Mouse (Mus musculus) embryonic facial prominence, embryonic 13.5 days (tissue): ENCODE data around the gene Asf1a. TPM values are rescaled to one million over a fixed set of nuclear protein-coding genes. Genes with fewer than 3 reads are reported as not detected.

Experiments
- ATAC-seq: fragments of 200-750 bp; cut with Nextera tagmentation; 2 replicates; pipeline ENCODE4 v1.8.0; 2017; ENCODE audit warnings: low read depth; ENCODE audit not compliant: insufficient number of reproducible peaks, insufficient read depth, low FRiP score, low TSS enrichment
- H3K27ac ChIP-seq: fragments of 300-500 bp; sonication (generic); 2 replicates; pipeline ENCODE4 v1.5.1; 2015; ENCODE audit warnings: moderate library complexity, mild to moderate bottlenecking, inconsistent platforms
- H3K27me3 ChIP-seq: fragments of 300-500 bp; sonication (generic); 2 replicates; pipeline ENCODE4 v1.6.1; 2015; ENCODE audit warnings: mild to moderate bottlenecking, inconsistent platforms
- H3K36me3 ChIP-seq: fragments of 300-500 bp; sonication (generic); 2 replicates; pipeline ENCODE4 v1.6.1; 2015; ENCODE audit warnings: mild to moderate bottlenecking, inconsistent platforms
- H3K4me1 ChIP-seq: fragments of 300-500 bp; sonication (generic); 2 replicates; pipeline ENCODE4 v1.6.1; 2015; ENCODE audit warnings: inconsistent platforms
- H3K4me2 ChIP-seq: fragments of 300-500 bp; sonication (generic); 2 replicates; pipeline ENCODE4 v1.6.1; 2015; ENCODE audit warnings: moderate library complexity, mild to moderate bottlenecking, inconsistent platforms
- H3K4me3 ChIP-seq: fragments of 300-500 bp; sonication (generic); 2 replicates; pipeline ENCODE4 v1.5.1; 2015; ENCODE audit warnings: mild to moderate bottlenecking, inconsistent platforms
- H3K9ac ChIP-seq: fragments of 300-500 bp; sonication (generic); 2 replicates; pipeline ENCODE4 v1.6.1; 2015; ENCODE audit warnings: mild to moderate bottlenecking, inconsistent platforms
- H3K9me3 ChIP-seq: fragments of 300-500 bp; sonication (generic); 2 replicates; pipeline ENCODE4 v1.6.1; 2016; ENCODE audit warnings: inconsistent platforms
- WGBS: fragments of 180-500 bp; shearing (Covaris S2); methylation state at CpG from one replicate; pipeline ENCODE4 v1.1.7; 2015; ENCODE audit warnings: mixed read lengths; 5-methylcytosine and 5-hydroxymethylcytosine counted together
- polyA plus RNA-seq: library from polyadenylated mRNA; unstranded; fragments of >200 nt; fragmentation: Nextera tagmentation; extraction: Ambion mirVana; gene quantifications from 2 replicates; pipeline ENCODE4 v1.2.1, GENCODE M21; 2015

Asf1a gene
- polyA plus RNA-seq, result 121 and 126 TPM in 2 replicates

DNA sequence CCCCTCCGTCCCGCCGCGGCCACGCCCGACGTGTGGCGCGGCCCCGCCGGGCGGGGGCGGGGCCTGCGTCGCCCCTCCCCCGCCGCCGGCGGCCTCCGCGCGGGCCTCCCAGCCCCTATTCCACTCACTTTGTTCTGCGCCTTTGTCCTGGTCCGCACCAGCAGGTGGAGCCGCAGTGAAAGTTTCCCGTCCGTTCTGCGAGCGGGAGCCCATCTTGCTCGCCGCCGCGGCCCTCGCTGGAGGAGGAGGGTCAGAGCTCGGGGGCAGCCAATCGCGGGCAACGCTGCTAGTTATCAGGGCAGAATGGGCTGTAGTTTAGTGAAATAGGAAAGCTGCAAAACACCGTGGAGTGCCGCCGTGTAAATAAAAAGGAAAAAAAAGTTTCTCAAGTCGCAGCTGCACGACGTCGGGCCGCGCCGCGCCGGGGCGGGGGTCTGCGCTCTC lies at the start of gene Asf1a:
Gene Asf1a, plus strand, starts transcription at position 81 of the 444 bp plus-strand sequence.
- H3K4me1 ChIP-seq, result peaks cover 26% of the 10 kb centered on the region
- under 1% methylated on average over 52 of the region's 52 CpGs for WGBS
- H3K27me3 ChIP-seq, result no peaks in the 10 kb centered on the region
- peak within 1 kb of the TSS; percentile 67 for H3K4me2 ChIP-seq
- peak; percentile 94 for ATAC-seq
- peak within 1 kb of the TSS; percentile 99 for H3K27ac ChIP-seq
- H3K4me3 ChIP-seq, result peak within 1 kb of the TSS; percentile 95
- H3K36me3 ChIP-seq, result no peaks in the 10 kb centered on the region
- H3K9me3 ChIP-seq, result no peaks in the 10 kb centered on the region
- peak within 1 kb of the TSS; percentile 98 for H3K9ac ChIP-seq

DNA sequence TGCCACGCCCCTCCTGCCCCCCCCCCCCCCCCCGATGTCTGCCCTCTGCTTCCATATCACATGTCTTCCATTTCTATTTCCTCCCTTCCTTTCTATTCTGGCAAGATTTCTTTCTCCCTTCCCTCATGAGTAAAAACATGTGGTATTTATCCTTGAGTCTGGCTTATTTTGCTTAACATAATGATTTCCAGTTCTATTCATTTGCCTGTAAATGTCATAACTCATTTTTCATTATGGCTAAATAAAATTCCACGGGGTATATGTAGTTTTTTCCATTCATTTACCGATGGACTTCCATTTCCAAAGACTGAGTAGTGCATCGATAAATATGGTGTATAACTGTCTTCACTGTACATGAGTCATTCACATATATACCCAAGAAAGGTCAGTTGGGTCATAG lies 34.6 kb upstream of the Asf1a start:
- H3K9ac ChIP-seq, result no peak overlapping the region
- no peaks in the 10 kb centered on the region for H3K9me3 ChIP-seq
- no peaks in the 10 kb centered on the region for H3K27me3 ChIP-seq
- H3K4me2 ChIP-seq, result no peak overlapping the region
- H3K4me1 ChIP-seq, result 0 out of 2 replicates have a peak, but pooled peaks cover 3% of the 10 kb centered on the region
- peaks cover 11% of the 10 kb centered on the region; the same call in 1 of the 2 replicates for H3K36me3 ChIP-seq
- H3K4me3 ChIP-seq, result no peak overlapping the region
- 44% methylated on average over 5 of the region's 5 CpGs for WGBS
- ATAC-seq, result no peak
- no peak overlapping the region for H3K27ac ChIP-seq

DNA sequence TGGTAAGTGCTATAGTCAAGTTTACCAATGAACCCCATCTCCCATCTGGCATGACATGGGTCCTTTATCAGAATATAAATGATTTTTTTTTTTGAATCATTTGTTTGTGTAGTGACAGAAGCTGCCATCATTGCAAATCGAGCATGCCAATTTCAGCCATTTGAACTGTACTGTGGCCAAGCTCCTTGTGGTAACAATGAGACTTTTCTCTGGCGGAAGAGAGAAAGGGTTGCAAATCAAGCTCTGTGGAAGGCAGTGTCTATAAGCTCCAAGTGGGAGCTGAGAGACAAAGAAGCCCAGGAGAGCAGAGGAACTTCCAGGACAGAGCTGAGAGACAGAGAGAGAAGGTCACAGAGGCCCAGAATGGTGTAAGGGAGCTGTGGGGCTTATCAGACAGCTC lies 31.0 kb upstream of the Asf1a start:
- ATAC-seq, result no peak

DNA sequence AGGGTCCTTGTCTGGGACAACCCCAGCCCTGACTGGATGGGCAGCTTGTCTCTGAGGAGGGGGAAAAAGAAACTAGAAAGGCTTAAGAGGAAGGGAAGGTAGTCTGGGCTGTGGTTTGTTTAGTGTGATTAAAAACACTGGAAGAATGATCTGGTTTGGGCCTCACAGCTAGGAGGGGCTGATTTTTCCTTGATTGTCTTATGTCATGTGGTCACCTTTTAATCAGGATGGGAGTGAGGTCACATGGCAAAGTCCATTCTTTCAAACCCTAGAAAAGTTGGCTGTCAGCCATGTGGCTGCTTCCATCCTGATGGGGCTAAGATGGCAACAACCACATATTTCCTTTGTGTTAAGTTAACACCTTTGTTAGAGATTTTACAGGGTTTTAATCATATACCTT lies 28.0 kb upstream of the Asf1a start:
- H3K36me3 ChIP-seq, result peaks cover 3% of the 10 kb centered on the region; the same call in 1 of the 2 replicates
- no peak overlapping the region for H3K9ac ChIP-seq
- H3K4me3 ChIP-seq, result no peak overlapping the region
- no peak overlapping the region for H3K27ac ChIP-seq
- ATAC-seq, result no peak
- no peaks in the 10 kb centered on the region for H3K9me3 ChIP-seq
- no peak overlapping the region for H3K4me2 ChIP-seq
- H3K27me3 ChIP-seq, result no peaks in the 10 kb centered on the region
- H3K4me1 ChIP-seq, result no peaks in the 10 kb centered on the region

More for the DNA sequence above, 31.0 kb upstream of the Asf1a start:
- 0 out of 2 replicates have a peak, but pooled peaks cover 3% of the 10 kb centered on the region for H3K4me1 ChIP-seq
- H3K27me3 ChIP-seq, result no peaks in the 10 kb centered on the region
- H3K9ac ChIP-seq, result no peak overlapping the region
- WGBS, result 83% methylated on average over 2 of the region's 2 CpGs
- no peaks in the 10 kb centered on the region for H3K9me3 ChIP-seq
- no peak overlapping the region for H3K4me2 ChIP-seq
- H3K27ac ChIP-seq, result no peak overlapping the region
- H3K4me3 ChIP-seq, result no peak overlapping the region
- H3K36me3 ChIP-seq, result peaks cover 11% of the 10 kb centered on the region; the same call in 1 of the 2 replicates

DNA sequence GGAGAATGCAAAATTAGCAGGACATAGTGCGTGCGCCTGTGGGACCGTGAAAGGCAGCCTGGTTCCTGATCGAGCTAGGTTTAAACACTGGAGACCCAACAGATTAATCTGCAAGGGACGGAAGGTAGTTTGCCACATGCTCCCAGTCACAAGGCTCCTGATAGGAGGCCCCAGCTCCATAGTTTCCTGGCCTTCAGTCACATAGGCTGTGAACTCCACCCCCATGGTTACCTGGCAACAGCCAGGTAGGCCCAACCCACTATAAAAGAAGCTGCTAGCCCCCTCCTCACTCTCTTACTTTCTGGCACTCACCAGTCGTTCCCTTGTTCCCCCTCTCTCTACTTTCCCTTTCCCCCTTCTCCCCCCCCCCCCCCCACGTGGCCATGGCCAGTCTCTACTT lies 16.4 kb upstream of the Asf1a start:
- WGBS, result 40% methylated on average over 7 of the region's 7 CpGs
- Histone ChIP-seq H3K36me3 (no peaks in the 10 kb centered on the region), H3K9me3 (no peaks in the 10 kb centered on the region), H3K27ac (no peak overlapping the region), H3K9ac (no peak overlapping the region), H3K4me1 (peaks cover 13% of the 10 kb centered on the region), H3K27me3 (no peaks in the 10 kb centered on the region), H3K4me2 (peak overlapping the region; percentile 75), H3K4me3 (peak overlapping the region; percentile 41)
- peak; percentile 64; the same call in 1 of the 2 replicates for ATAC-seq

DNA sequence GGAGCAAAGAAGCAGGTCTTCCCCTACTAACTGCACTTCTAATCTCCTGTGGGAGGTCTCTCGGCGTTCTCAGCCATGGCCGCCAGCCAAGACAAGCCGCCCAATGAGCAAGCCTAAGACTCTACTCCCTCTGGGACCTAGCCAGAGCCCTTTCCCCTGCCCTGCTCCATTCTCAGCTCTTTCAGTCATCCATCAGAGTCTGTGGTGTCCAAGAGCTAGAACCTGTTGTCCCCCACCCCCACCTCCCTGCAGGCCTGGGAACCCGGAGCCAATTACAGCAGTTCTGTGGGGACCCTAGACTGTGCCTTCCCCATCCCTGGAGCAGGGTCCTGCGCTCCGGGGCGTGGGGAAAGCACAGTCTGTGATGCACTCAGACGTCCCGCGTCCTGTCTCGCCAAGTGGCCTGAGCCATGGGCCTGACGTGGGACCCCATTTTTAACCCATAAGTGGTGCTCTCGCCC lies 15.9 kb upstream of the Asf1a start:
- no peaks in the 10 kb centered on the region for H3K9me3 ChIP-seq
- H3K27me3 ChIP-seq, result no peaks in the 10 kb centered on the region
- no peak overlapping the region for H3K27ac ChIP-seq
- ATAC-seq, result peak; percentile 61; the same call in 1 of the 2 replicates
- H3K4me2 ChIP-seq, result peak overlapping the region; percentile 75
- peak overlapping the region; percentile 66 for H3K9ac ChIP-seq
- 12% methylated on average over 14 of the region's 14 CpGs for WGBS
- peak overlapping the region; percentile 41 for H3K4me3 ChIP-seq
- peaks cover 13% of the 10 kb centered on the region for H3K4me1 ChIP-seq
- H3K36me3 ChIP-seq, result no peaks in the 10 kb centered on the region

DNA sequence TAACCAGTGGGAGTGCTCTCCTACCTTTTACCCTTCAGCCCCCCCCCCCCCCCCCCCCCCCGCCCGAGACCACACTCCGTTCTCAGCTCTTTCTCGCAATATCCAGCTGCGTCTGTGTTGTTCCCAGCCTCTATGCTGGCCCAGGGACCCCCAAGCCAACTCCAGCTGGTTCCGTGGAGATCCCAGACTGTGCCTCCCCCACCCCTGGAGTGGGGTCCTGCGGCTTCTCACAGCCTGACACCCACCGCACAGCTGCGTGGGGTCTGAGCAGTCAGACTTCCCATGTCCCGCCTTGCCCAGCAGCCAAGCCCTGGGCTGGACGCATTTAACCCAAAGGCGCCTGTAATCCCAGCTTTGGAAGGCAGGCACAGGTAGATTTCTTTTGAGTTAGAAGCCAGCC lies 15.5 kb upstream of the Asf1a start:
- no peaks in the 10 kb centered on the region for H3K27me3 ChIP-seq
- peak; percentile 69; the same call in 1 of the 2 replicates for ATAC-seq
- H3K4me3 ChIP-seq, result peak overlapping the region; percentile 41
- WGBS, result 25% methylated on average over 10 of the region's 12 CpGs
- peak overlapping the region; percentile 75 for H3K4me2 ChIP-seq
- no peaks in the 10 kb centered on the region for H3K9me3 ChIP-seq
- no peaks in the 10 kb centered on the region for H3K36me3 ChIP-seq
- H3K9ac ChIP-seq, result peak overlapping the region; percentile 66
- H3K4me1 ChIP-seq, result peaks cover 13% of the 10 kb centered on the region
- H3K27ac ChIP-seq, result no peak overlapping the region

DNA sequence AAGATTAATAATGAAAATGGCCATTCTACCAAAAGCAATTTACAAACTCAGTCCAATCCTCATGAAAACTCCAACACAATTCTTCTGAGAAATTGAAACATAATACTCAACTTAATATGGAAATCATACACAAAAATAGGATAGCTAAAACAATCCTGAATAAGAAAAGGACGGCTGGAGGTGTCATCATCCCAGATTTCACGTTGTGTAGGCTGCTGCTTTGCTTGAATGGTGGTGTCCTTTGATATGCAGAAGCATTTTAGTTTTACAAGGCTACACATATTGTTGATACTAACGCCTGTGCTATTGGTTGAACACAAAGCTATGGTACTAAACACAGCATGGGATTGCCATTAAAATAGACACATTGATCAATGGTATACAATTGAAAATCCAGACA lies 10.8 kb upstream of the Asf1a start:
- Histone ChIP-seq H3K4me3 (no peak overlapping the region), H3K27me3 (no peaks in the 10 kb centered on the region), H3K36me3 (no peaks in the 10 kb centered on the region; the same call in 1 of the 2 replicates), H3K4me2 (no peak overlapping the region), H3K9me3 (no peaks in the 10 kb centered on the region), H3K27ac (no peak overlapping the region), H3K9ac (no peak overlapping the region), H3K4me1 (peaks cover 4% of the 10 kb centered on the region)
- no peak for ATAC-seq
- 83% methylated on average over 3 of the region's 3 CpGs for WGBS

DNA sequence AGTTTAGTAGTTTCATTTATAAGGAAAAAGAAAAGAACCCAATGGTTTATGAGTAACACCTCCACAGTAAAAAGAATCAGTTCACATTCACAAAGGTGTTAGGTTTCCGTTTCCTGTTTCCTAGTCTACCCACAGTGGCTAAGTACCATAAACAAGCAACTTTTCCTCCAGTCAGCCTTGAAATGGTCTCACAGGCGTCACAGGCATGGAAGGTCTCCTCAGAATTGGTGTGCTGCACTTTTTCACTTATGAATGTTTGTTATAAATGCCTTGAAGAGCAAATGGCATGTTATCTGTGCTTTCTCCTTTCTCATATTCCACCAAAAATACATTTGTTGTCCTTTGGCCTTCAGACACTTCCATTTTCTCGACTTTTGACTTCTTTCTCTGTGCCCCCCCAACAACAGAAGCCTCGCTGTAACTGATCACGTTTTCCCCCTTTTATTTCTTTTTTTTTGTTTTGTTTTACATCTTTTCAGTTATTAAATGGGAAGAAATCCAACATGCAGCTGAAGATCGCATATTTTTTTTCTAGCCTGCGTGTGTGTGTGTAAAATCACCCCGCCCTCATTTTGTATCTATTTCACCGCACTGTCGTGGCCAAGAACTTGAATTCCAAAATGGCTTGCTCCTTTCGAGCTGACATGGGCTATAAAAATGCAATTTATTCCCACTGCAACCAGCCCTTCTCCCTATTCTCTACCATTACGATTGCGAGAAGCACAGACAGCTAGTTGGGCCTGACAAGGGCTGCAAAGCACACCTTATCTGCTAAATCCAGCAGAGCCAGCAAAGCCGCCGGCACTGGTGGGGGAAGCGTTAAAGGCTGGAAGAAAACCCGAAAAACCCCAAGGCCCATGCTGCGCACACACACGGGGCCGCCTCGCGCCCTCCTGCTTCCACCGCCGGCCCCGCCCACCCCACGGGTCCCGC lies 547 bp upstream of the Asf1a start:
- WGBS, result 5% methylated on average over 26 of the region's 27 CpGs
- Histone ChIP-seq H3K9me3 (no peaks in the 10 kb centered on the region), H3K9ac (peak overlapping the region; percentile 76), H3K36me3 (no peaks in the 10 kb centered on the region), H3K27me3 (no peaks in the 10 kb centered on the region), H3K4me1 (peaks cover 23% of the 10 kb centered on the region), H3K4me3 (peak overlapping the region; percentile 95), H3K27ac (peak overlapping the region; percentile 99), H3K4me2 (peak overlapping the region; percentile 67)
- ATAC-seq, result peak; percentile 34

DNA sequence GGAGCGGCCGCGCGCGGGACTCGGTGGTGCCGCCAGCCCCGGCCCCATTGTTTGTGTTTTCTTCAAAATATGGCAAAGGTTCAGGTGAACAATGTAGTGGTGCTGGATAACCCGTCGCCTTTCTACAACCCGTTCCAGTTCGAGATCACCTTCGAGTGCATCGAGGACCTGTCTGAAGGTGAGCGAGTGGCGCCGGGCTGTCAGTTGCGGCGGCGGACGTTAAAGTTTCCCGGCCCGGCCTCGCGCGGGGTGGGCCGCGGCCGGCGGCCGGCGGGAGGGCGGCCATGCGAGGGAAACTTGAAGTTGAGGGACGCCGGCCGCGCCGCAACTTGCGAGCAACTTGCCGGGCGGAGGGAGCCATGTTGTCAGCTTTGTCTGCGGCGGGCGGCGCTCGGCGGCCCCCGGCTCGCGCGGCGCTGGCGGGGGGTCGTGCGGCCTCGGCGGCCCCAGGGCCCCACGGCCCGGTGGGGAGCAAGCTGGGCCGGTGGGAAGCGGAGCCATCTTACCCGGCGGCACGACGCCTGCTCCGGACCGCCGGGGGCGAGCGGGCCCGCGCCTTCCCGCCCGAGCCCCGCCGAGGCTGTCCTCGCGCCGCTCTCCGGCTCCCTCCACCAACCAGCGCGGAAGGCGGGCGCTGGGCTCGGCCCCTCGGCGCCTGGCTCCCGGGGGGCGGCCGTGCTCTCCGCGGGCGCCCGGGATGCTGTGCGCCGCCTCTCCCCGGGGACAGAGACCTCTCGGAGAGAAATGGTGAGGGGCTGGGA lies 744 bp downstream of the Asf1a start:
- peak; percentile 17; the same call in 1 of the 2 replicates for ATAC-seq
- Histone ChIP-seq H3K27me3 (no peaks in the 10 kb centered on the region), H3K9me3 (no peaks in the 10 kb centered on the region), H3K36me3 (no peaks in the 10 kb centered on the region), H3K4me3 (peak overlapping the region; percentile 95), H3K4me2 (peak overlapping the region; percentile 67), H3K4me1 (peaks cover 26% of the 10 kb centered on the region), H3K9ac (peak overlapping the region; percentile 98), H3K27ac (peak overlapping the region; percentile 99)
- WGBS, result under 1% methylated on average over 93 of the region's 99 CpGs

DNA sequence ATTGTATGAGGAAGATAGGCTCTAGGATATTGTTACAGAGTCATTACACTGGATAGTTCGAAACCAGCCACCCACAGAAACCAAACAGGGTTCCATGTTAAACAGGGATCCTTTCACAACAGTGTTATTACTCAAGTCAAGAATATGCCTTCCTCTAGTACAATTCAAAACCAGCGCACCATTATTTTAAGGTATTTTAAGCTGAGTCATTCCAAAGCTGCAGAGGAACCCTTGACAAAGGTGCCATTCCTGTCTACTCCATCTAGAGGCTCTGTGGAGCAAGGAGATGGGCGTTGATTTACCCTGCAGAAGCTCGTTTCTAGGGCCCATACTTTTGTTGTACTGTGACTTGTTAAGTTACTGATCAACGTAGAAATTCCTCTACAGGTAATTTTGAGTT lies 2.3 kb downstream of the Asf1a start:
- 57% methylated on average over 5 of the region's 5 CpGs for WGBS
- ATAC-seq, result no peak
- Histone ChIP-seq H3K27me3 (no peaks in the 10 kb centered on the region), H3K27ac (no peak overlapping the region), H3K9me3 (no peaks in the 10 kb centered on the region), H3K4me3 (peak overlapping the region; percentile 29), H3K4me1 (peaks cover 26% of the 10 kb centered on the region), H3K4me2 (peak overlapping the region; percentile 67), H3K36me3 (peaks cover 10% of the 10 kb centered on the region), H3K9ac (no peak overlapping the region)
